Mouse (Mus musculus) hindbrain, embryonic 16.5 days (tissue): ENCODE data around the gene Adar. TPM values are rescaled to one million over a fixed set of nuclear protein-coding genes. Genes with fewer than 3 reads are reported as not detected.

Source experiments
- ATAC-seq: fragments of 200-750 bp; cut with Nextera tagmentation; 2 replicates; pipeline ENCODE4 v1.8.0; 2017; ENCODE audit warnings: moderate TSS enrichment, moderate library complexity
- H3K27ac ChIP-seq: fragments of 300-500 bp; sonication (generic); 2 replicates; pipeline ENCODE4 v1.5.1; 2014; ENCODE audit warnings: low read depth, mild to moderate bottlenecking, control low read depth, low read length, moderate library complexity
- H3K27me3 ChIP-seq: fragments of 300-500 bp; sonication (generic); replicated peaks from 2 replicates; pipeline ENCODE4 v1.6.1; 2014; ENCODE audit warnings: low read length; ENCODE audit not compliant: control insufficient read depth, insufficient read depth
- H3K36me3 ChIP-seq: fragments of 300-500 bp; sonication (generic); 2 replicates; pipeline ENCODE4 v1.6.1; 2014; ENCODE audit warnings: mild to moderate bottlenecking, low read length, moderate library complexity, mixed read lengths; ENCODE audit not compliant: control insufficient read depth, insufficient read depth
- H3K4me1 ChIP-seq: fragments of 300-500 bp; sonication (generic); 2 replicates; pipeline ENCODE4 v1.6.1; 2014; ENCODE audit warnings: low read depth, low read length; ENCODE audit not compliant: control insufficient read depth, insufficient read depth
- H3K4me2 ChIP-seq: fragments of 300-500 bp; sonication (generic); 2 replicates; pipeline ENCODE4 v1.6.1; 2014; ENCODE audit warnings: mild to moderate bottlenecking, low read length, control low read depth, moderate library complexity
- H3K4me3 ChIP-seq: fragments of 300-500 bp; sonication (generic); 2 replicates; pipeline ENCODE4 v1.5.1; 2014; ENCODE audit warnings: mild to moderate bottlenecking, low read length, control low read depth, moderate library complexity
- H3K9ac ChIP-seq: fragments of 300-500 bp; sonication (generic); 2 replicates; pipeline ENCODE4 v1.6.1; 2014; ENCODE audit warnings: low read depth, mild to moderate bottlenecking, control low read depth, low read length, moderate library complexity
- H3K9me3 ChIP-seq: fragments of 300-500 bp; sonication (generic); 2 replicates; pipeline ENCODE4 v1.6.1; 2014; ENCODE audit warnings: mild to moderate bottlenecking, low read length, moderate library complexity; ENCODE audit not compliant: control insufficient read depth
- WGBS: fragments of 180-500 bp; shearing (Covaris S2); extraction: QIAGEN DNeasy Blood & Tissue Kit; methylation state at CpG from one replicate; pipeline ENCODE4 v1.1.7; 2014; 5-methylcytosine and 5-hydroxymethylcytosine counted together
- polyA plus RNA-seq: library from polyadenylated mRNA; unstranded; fragments of >200 nt; fragmentation: Nextera tagmentation; extraction: Ambion mirVana; gene quantifications from 2 replicates; pipeline ENCODE4 v1.2.1, GENCODE M21; 2015

Gene Adar
- polyA plus RNA-seq, 1 experiment from 2014 or later, result 25.2 TPM

GRCm38 (mm10) chr3:89764119-89764724 lies 49.4 kb downstream of the Adar start, which contains the start of gene Chrnb2:
Gene Chrnb2 (minus strand): TSS chr3:89764632.
- H3K9me3 ChIP-seq, result no peaks in the 10 kb centered on the region
- peak within 1 kb of the TSS; percentile 79 for H3K4me2 ChIP-seq
- H3K4me1 ChIP-seq, result peaks cover 32% of the 10 kb centered on the region
- under 1% methylated on average over 36 of the region's 36 CpGs for WGBS
- ATAC-seq, result peak; percentile 81
- H3K4me3 ChIP-seq, result peak within 1 kb of the TSS; percentile 54
- H3K36me3 ChIP-seq, result peaks cover 8% of the 10 kb centered on the region; the same call in 1 of the 2 replicates
- peak within 1 kb of the TSS; percentile 69 for H3K27ac ChIP-seq
- no peaks in the 10 kb centered on the region for H3K27me3 ChIP-seq
- peak within 1 kb of the TSS; percentile 62 for H3K9ac ChIP-seq

GRCm38 (mm10) chr3:89769584-89769983 lies 54.8 kb downstream of the Adar start:
- H3K27me3 ChIP-seq, result no peaks in the 10 kb centered on the region
- H3K4me3 ChIP-seq, result no peak overlapping the region
- no peak overlapping the region for H3K9ac ChIP-seq
- H3K9me3 ChIP-seq, result no peaks in the 10 kb centered on the region
- ATAC-seq, result no peak
- no peak overlapping the region for H3K27ac ChIP-seq
- no peaks in the 10 kb centered on the region for H3K36me3 ChIP-seq
- H3K4me1 ChIP-seq, result peaks cover 22% of the 10 kb centered on the region
- 78% methylated on average over 7 of the region's 7 CpGs for WGBS
- no peak overlapping the region for H3K4me2 ChIP-seq

GRCm38 (mm10) chr3:89770425-89771002 lies 55.7 kb downstream of the Adar start:
- Histone ChIP-seq H3K36me3 (no peaks in the 10 kb centered on the region), H3K4me3 (no peak overlapping the region), H3K9ac (no peak overlapping the region), H3K27me3 (no peaks in the 10 kb centered on the region), H3K27ac (no peak overlapping the region), H3K4me1 (peaks cover 26% of the 10 kb centered on the region), H3K9me3 (no peaks in the 10 kb centered on the region), H3K4me2 (no peak overlapping the region)
- no peak for ATAC-seq
- 58% methylated on average over 2 of the region's 2 CpGs for WGBS

GRCm38 (mm10) chr3:89772588-89772967 lies 57.8 kb downstream of the Adar start:
- ATAC-seq, result peak; percentile 79
- Histone ChIP-seq H3K4me3 (peak overlapping the region; percentile 88), H3K9ac (peak overlapping the region; percentile 100), H3K27me3 (no peaks in the 10 kb centered on the region), H3K4me2 (peak overlapping the region; percentile 72), H3K27ac (peak overlapping the region; percentile 95), H3K36me3 (peaks cover 10% of the 10 kb centered on the region; the same call in 1 of the 2 replicates), H3K4me1 (peaks cover 29% of the 10 kb centered on the region), H3K9me3 (no peaks in the 10 kb centered on the region)
- WGBS, result 0% methylated on average over 17 of the region's 17 CpGs

GRCm38 (mm10) chr3:89772968-89773709 lies 58.3 kb downstream of the Adar start, which contains the start of gene Ube2q1:
Gene Ube2q1 (plus strand): TSS chr3:89773616.
- under 1% methylated on average over 69 of the region's 90 CpGs for WGBS
- H3K36me3 ChIP-seq, result peaks cover 11% of the 10 kb centered on the region; the same call in 1 of the 2 replicates
- ATAC-seq, result peak; percentile 96
- peaks cover 29% of the 10 kb centered on the region for H3K4me1 ChIP-seq
- no peaks in the 10 kb centered on the region for H3K9me3 ChIP-seq
- H3K9ac ChIP-seq, result peak within 1 kb of the TSS; percentile 100
- H3K4me3 ChIP-seq, result peak within 1 kb of the TSS; percentile 88
- no peaks in the 10 kb centered on the region for H3K27me3 ChIP-seq
- H3K4me2 ChIP-seq, result peak within 1 kb of the TSS; percentile 92
- peak within 1 kb of the TSS; percentile 95 for H3K27ac ChIP-seq

- peak overlapping the region; percentile 95 for H3K27ac ChIP-seq
- H3K9me3 ChIP-seq, result no peaks in the 10 kb centered on the region
- H3K9ac ChIP-seq, result peak overlapping the region; percentile 100
- H3K4me3 ChIP-seq, result peak overlapping the region; percentile 88
- under 1% methylated on average over 25 of the region's 37 CpGs for WGBS
- ATAC-seq, result peak; percentile 6; the same call in 1 of the 2 replicates
- H3K4me1 ChIP-seq, result peaks cover 29% of the 10 kb centered on the region
- peak overlapping the region; percentile 92 for H3K4me2 ChIP-seq
- H3K36me3 ChIP-seq, result peaks cover 16% of the 10 kb centered on the region; the same call in 1 of the 2 replicates
- H3K27me3 ChIP-seq, result no peaks in the 10 kb centered on the region
These were observed 59.0 kb downstream of the Adar start for GRCm38 (mm10) chr3:89773740-89774211.

GRCm38 (mm10) chr3:89774236-89774960 lies 59.6 kb downstream of the Adar start:
- H3K27ac ChIP-seq, result peak overlapping the region; percentile 95
- H3K36me3 ChIP-seq, result peaks cover 21% of the 10 kb centered on the region
- no peaks in the 10 kb centered on the region for H3K27me3 ChIP-seq
- peak overlapping the region; percentile 100 for H3K9ac ChIP-seq
- peak overlapping the region; percentile 92 for H3K4me2 ChIP-seq
- no peak for ATAC-seq
- 46% methylated on average over 15 of the region's 15 CpGs for WGBS
- peak overlapping the region; percentile 88 for H3K4me3 ChIP-seq
- H3K9me3 ChIP-seq, result no peaks in the 10 kb centered on the region
- H3K4me1 ChIP-seq, result peaks cover 29% of the 10 kb centered on the region

GRCm38 (mm10) chr3:89776001-89776400 lies 61.2 kb downstream of the Adar start:
- Histone ChIP-seq H3K4me1 (peaks cover 29% of the 10 kb centered on the region), H3K9ac (no peak overlapping the region), H3K27me3 (no peaks in the 10 kb centered on the region), H3K36me3 (peaks cover 35% of the 10 kb centered on the region), H3K4me2 (no peak overlapping the region), H3K4me3 (no peak overlapping the region), H3K27ac (no peak overlapping the region), H3K9me3 (no peaks in the 10 kb centered on the region)
- WGBS, result 75% methylated on average over 4 of the region's 4 CpGs
- ATAC-seq, result no peak
